Mouse (Mus musculus): ENCODE results near the gene Vmn1r121.
"Not testable (repeated sequence)": the region's sequence is repeated elsewhere in the genome, so short reads cannot be mapped to it uniquely, and the experiment has no call there.

Vmn1r121 gene

DNA sequence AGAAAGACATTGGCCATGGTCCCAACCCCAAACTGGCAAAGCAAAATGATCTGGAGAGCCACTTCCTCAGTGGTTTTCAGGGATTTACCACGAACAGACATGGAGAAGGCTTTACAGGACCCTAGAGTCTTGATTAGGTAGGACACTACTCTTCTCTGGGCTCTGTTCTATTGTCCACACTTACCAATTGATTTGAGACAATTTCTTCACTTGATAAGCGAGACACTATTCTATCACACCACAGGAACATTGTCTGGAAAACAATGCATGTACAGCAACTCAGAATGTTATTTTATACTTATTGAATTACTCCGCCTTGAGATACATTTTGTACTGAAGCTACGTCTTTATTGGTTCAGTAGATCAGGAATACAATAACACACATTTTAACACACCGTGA is at the start of gene Vmn1r121:
Vmn1r121 (minus strand) TSS at position 101 of the 400 bp plus-strand sequence.
- not testable (repeated sequence) for DNase-seq (ENCODE audit: low spot score)

DNA sequence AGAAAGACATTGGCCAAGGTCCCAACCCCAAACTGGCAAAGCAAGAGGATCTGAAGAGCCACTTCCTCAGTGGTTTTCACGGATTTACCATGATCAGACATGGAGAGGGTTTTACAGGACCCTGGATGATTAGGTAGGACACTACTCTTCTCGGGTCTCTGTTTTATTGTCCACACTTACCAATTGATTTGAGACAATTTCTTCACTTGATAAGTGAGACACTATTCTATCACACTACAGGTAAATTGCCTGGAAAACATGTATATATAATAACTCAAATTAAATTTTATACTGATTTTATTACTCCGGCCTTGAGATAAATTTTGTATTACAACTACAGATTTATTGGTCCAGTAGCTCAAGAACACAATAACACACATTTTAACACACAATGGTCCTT is 35.7 kb upstream of the Vmn1r121 start, which contains the start of gene Vmn1r122:
Vmn1r122 (minus strand) TSS at position 101 of the 400 bp plus-strand sequence.
- not testable (repeated sequence) for DNase-seq (ENCODE audit: low spot score)

DNA sequence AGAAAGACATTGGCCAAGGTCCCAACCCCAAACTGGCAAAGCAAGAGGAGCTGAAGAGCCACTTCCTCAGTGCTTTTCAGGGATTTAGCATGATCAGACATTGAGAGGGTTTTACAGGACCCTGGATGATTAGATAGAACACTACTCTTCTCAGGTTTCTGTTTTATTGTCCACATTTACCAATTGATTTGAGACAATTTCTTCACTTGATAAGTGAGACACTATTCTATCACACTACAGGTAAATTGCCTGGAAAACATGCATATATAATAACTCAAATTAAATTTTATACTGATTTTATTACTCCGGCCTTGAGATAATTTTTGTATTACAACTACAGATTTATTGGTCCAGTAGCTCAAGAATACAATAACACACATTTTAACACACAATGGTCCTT is 44.6 kb downstream of the Vmn1r121 start, which contains the start of gene Vmn1r120:
Vmn1r120 (minus strand) TSS at position 101 of the 400 bp plus-strand sequence.
- not testable (repeated sequence) for DNase-seq (ENCODE audit: low spot score)

Measured in urinary bladder, postnatal 14 days (tissue).